Mouse (Mus musculus): ENCODE results near the gene Stag3. TPM values are rescaled to one million over a fixed set of nuclear protein-coding genes. Genes with fewer than 3 reads are reported as not detected.

The Stag3 gene
- polyA plus RNA-seq, 2 experiments: 5.6 to 18.8 TPM

GRCm38 (mm10) chr5:138253061-138253460 lies 27.0 kb upstream of the Stag3 start:
- ATAC-seq (ENCODE audit: low FRiP score, low read depth) (no peak), DNase-seq (ENCODE audit: low spot score) (no peak)
- no peak overlapping the region for H3K4me3 ChIP-seq (replicated peaks; ENCODE audit: low read length)
- H3K9ac ChIP-seq (ENCODE audit: low read depth, low read length, severe bottlenecking): no peak overlapping the region
- no peaks in the 10 kb centered on the region for H3K9me3 ChIP-seq (ENCODE audit: control insufficient read depth, low read length)
- WGBS: 87% methylated on average over 3 of the region's 3 CpGs
- H3K4me2 ChIP-seq (replicated peaks; ENCODE audit: low read depth, low read length, severe bottlenecking): no peak overlapping the region
- peaks cover 11% of the 10 kb centered on the region for H3K4me1 ChIP-seq (ENCODE audit: control insufficient read depth, insufficient read depth, low read length)
- H3K27me3 ChIP-seq (ENCODE audit: control insufficient read depth, insufficient read depth, low read length): no peaks in the 10 kb centered on the region
- no peak overlapping the region for H3K27ac ChIP-seq (replicated peaks; ENCODE audit: low read depth, low read length)
- TF ChIP-seq POLR2A (IDR thresholded peaks at IDR 0.05; ENCODE audit: borderline replicate concordance, extremely low read depth, insufficient read depth, insufficient read length): no peak
- H3K36me3 ChIP-seq (ENCODE audit: control insufficient read depth, insufficient read depth, low read length): 0 out of 2 replicates have a peak, but pooled peaks cover 4% of the 10 kb centered on the region

GRCm38 (mm10) chr5:138255353-138256093 lies 24.5 kb upstream of the Stag3 start, which contains the start of gene Lamtor4:
Lamtor4 (plus strand) TSS chr5:138255482.
- WGBS: under 1% methylated on average over 38 of the region's 38 CpGs
- peak; percentile 100 for ATAC-seq (ENCODE audit: low FRiP score, low read depth)
- Histone ChIP-seq H3K4me1 (ENCODE audit: control insufficient read depth, insufficient read depth, low read length) (peaks cover 11% of the 10 kb centered on the region), H3K9ac (ENCODE audit: low read depth, low read length, severe bottlenecking) (peak within 1 kb of the TSS; percentile 61), H3K27ac (replicated peaks; ENCODE audit: low read depth, low read length) (peak within 1 kb of the TSS; percentile 30), H3K36me3 (ENCODE audit: control insufficient read depth, insufficient read depth, low read length) (peaks cover 29% of the 10 kb centered on the region), H3K4me3 (replicated peaks; ENCODE audit: low read length) (peak within 1 kb of the TSS; percentile 55), H3K4me2 (replicated peaks; ENCODE audit: low read depth, low read length, severe bottlenecking) (peak within 1 kb of the TSS; percentile 77), H3K9me3 (ENCODE audit: control insufficient read depth, low read length) (no peaks in the 10 kb centered on the region), H3K27me3 (ENCODE audit: control insufficient read depth, insufficient read depth, low read length) (no peaks in the 10 kb centered on the region)
- DNase-seq (ENCODE audit: low spot score): peak; percentile 98
- peak; percentile 26; the same call in 1 of the 2 replicates for TF ChIP-seq POLR2A (IDR thresholded peaks at IDR 0.05; ENCODE audit: borderline replicate concordance, extremely low read depth, insufficient read depth, insufficient read length)

- no peak for ATAC-seq (ENCODE audit: low FRiP score, low read depth)
Measured at GRCm38 (mm10) chr5:138256094-138256467, 24.0 kb upstream of the Stag3 start.

GRCm38 (mm10) chr5:138256966-138257584 lies 23.0 kb upstream of the Stag3 start:
- TF ChIP-seq POLR2A (IDR thresholded peaks at IDR 0.05; ENCODE audit: borderline replicate concordance, extremely low read depth, insufficient read depth, insufficient read length): no peak
- Histone ChIP-seq H3K4me2 (replicated peaks; ENCODE audit: low read depth, low read length, severe bottlenecking) (no peak overlapping the region), H3K27ac (replicated peaks; ENCODE audit: low read depth, low read length) (no peak overlapping the region), H3K36me3 (ENCODE audit: control insufficient read depth, insufficient read depth, low read length) (peaks cover 45% of the 10 kb centered on the region), H3K4me1 (ENCODE audit: control insufficient read depth, insufficient read depth, low read length) (peaks cover 11% of the 10 kb centered on the region), H3K9me3 (ENCODE audit: control insufficient read depth, low read length) (no peaks in the 10 kb centered on the region), H3K9ac (ENCODE audit: low read depth, low read length, severe bottlenecking) (no peak overlapping the region), H3K4me3 (replicated peaks; ENCODE audit: low read length) (no peak overlapping the region), H3K27me3 (ENCODE audit: control insufficient read depth, insufficient read depth, low read length) (no peaks in the 10 kb centered on the region)
- ATAC-seq (ENCODE audit: low FRiP score, low read depth) (no peak), DNase-seq (ENCODE audit: low spot score) (peak; percentile 1)
- WGBS: 89% methylated on average over 10 of the region's 10 CpGs

More at GRCm38 (mm10) chr5:138256094-138256467, 24.0 kb upstream of the Stag3 start:
- peak overlapping the region; percentile 77 for H3K4me2 ChIP-seq (replicated peaks; ENCODE audit: low read depth, low read length, severe bottlenecking)
- H3K27ac ChIP-seq (replicated peaks; ENCODE audit: low read depth, low read length): 0 out of 2 replicates have a peak overlapping the region, but pooled peaks have one; percentile 28
- H3K9ac ChIP-seq (ENCODE audit: low read depth, low read length, severe bottlenecking): peak overlapping the region; percentile 61
- H3K36me3 ChIP-seq (ENCODE audit: control insufficient read depth, insufficient read depth, low read length): peaks cover 35% of the 10 kb centered on the region
- TF ChIP-seq POLR2A (IDR thresholded peaks at IDR 0.05; ENCODE audit: borderline replicate concordance, extremely low read depth, insufficient read depth, insufficient read length): no peak
- no peaks in the 10 kb centered on the region for H3K27me3 ChIP-seq (ENCODE audit: control insufficient read depth, insufficient read depth, low read length)
- 20% methylated on average over 7 of the region's 7 CpGs for WGBS
- H3K4me1 ChIP-seq (ENCODE audit: control insufficient read depth, insufficient read depth, low read length): peaks cover 11% of the 10 kb centered on the region
- H3K4me3 ChIP-seq (replicated peaks; ENCODE audit: low read length): peak overlapping the region; percentile 55
- no peak for DNase-seq (ENCODE audit: low spot score)
- H3K9me3 ChIP-seq (ENCODE audit: control insufficient read depth, low read length): no peaks in the 10 kb centered on the region

GRCm38 (mm10) chr5:138257585-138257978 lies 22.5 kb upstream of the Stag3 start:
- Histone ChIP-seq H3K27me3 (ENCODE audit: control insufficient read depth, insufficient read depth, low read length) (no peaks in the 10 kb centered on the region), H3K4me2 (replicated peaks; ENCODE audit: low read depth, low read length, severe bottlenecking) (no peak overlapping the region), H3K27ac (replicated peaks; ENCODE audit: low read depth, low read length) (no peak overlapping the region), H3K4me3 (replicated peaks; ENCODE audit: low read length) (no peak overlapping the region), H3K9ac (ENCODE audit: low read depth, low read length, severe bottlenecking) (no peak overlapping the region), H3K36me3 (ENCODE audit: control insufficient read depth, insufficient read depth, low read length) (peaks cover 47% of the 10 kb centered on the region), H3K4me1 (ENCODE audit: control insufficient read depth, insufficient read depth, low read length) (peaks cover 13% of the 10 kb centered on the region), H3K9me3 (ENCODE audit: control insufficient read depth, low read length) (no peaks in the 10 kb centered on the region)
- 89% methylated on average over 4 of the region's 4 CpGs for WGBS
- no peak for TF ChIP-seq POLR2A (IDR thresholded peaks at IDR 0.05; ENCODE audit: borderline replicate concordance, extremely low read depth, insufficient read depth, insufficient read length)
- DNase-seq (ENCODE audit: low spot score): no peak
- ATAC-seq (ENCODE audit: low FRiP score, low read depth): no peak
